Mouse (Mus musculus) brain, adult 2 months (tissue): ENCODE measurements around the gene Atp6v1g2.
"Not testable (repeated sequence)": the region's sequence is repeated elsewhere in the genome, so short reads cannot be mapped to it uniquely, and the experiment has no call there.

ENCODE experiments used
- DNase-seq: peaks from one replicate; pipeline ENCODE4 v3.0.0; 2011; ENCODE audit warnings: low read depth, low spot score

Gene Atp6v1g2

DNA sequence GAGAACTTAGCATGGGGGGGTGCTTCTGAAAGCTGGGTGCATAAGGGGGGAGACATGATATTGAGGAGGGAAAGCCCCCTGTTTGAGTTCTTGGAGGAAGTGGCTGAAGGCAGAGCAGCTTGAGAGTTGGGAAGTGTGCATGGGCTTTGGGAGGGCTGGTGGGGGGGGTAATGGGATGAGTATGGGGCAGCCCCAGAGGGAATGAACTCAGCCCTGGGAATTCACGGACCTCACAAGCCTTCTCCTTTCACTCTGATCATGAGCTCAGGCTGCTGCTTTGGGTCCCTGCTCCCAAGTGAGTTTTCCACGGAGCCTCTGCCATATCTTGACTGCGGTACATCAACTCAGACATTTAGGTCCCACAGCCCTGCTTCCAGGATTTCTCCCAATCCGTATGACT is 31.0 kb upstream of the Atp6v1g2 start:
- no peak for DNase-seq

- no peak for DNase-seq
Measured at GRCm38 (mm10) chr17:35204494-35205379, 28.7 kb upstream of the Atp6v1g2 start, which contains the start of gene Lta. Gene Lta, minus strand, starts transcription at chr17:35205351.

- no peak for DNase-seq
Measured at GRCm38 (mm10) chr17:35205380-35205769, 28.1 kb upstream of the Atp6v1g2 start.

DNA sequence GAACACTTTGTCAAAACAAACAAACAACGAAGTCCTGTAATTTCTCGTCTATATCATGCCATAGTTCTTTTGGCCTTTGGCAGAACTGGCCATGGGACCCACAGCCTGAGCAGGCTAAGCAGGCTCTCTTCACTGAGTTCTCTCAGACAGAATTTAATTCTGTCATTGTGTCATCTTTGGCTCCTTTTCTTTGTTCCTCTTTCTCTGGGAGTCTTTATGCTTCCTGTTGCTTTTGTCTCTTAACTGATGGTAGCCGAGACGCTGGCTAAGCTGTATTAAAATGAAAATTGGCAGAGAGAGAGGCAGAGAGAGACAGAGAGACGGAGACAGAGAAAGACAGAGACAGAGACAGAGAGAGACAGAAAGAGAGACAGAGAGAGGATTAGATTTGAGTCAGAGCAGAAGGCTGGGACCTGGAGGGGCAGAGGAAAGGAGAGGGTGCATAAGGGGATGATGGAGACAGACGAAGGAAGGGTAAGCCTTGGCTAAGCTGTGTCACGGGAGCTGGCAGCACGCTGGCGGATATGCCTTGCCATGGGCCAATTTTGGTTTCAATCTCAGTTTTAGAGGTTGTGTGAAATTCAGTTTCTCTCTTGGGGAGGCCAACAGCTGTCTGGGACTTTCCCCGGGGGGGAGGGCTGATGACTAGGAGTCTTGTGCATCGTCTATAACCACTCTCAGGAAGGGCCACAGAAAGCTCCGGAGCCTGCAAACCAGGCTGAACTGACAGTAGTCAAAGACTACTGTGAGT is 23.5 kb upstream of the Atp6v1g2 start:
- DNase-seq: no peak

DNA sequence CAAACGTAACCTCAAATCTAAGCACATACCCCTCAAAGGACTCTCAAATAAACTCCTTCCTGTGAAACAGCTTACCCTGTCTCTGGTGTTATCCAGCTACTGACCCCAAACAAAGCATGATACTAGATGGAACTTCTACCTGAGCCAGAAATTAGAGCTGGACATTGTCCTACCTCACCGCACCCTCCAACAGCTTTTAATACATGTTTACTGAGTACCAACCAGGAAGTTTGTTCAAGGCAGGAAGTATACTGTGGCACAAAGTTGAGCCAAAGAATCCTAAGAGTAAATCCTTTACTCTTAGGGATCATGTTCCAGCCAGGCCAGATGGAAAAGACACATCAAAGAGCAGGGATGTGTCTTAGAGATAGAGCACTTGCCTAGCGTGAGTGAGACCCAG is 22.9 kb upstream of the Atp6v1g2 start:
- DNase-seq: no peak

- DNase-seq: no peak
Measured at GRCm38 (mm10) chr17:35213071-35213470, 20.4 kb upstream of the Atp6v1g2 start.

DNA sequence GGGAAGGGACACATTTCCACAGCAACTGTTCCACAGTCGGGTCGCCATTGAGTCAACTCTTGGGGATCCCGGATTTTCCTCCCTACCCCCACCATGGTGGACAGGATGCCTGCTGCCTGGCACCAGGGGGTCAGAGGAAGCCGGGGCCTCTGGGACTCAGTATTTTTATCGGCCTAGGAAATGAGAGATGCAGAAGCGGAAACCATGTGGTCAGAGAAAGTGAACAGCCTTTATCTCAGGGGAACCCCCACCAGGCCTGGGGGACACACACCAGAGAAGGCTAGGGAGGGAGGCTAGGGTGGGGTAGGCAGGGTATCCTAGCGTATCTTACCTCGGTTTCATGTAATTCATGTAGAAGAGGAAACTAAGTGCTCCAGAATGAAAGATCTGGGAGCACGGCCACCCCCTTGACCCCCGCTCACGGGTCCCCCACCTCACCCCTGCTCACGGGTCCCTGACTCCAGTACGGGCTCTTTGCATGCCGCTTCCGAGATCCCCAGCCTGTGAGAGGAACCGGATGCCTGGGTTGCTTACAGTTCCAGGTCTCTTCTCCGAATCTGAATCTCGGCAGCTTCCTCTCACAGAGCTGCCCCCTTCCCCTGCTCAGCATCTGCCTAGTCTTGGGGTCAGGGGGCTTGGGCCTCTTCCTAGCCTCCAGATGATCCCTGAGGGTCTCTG is 14.8 kb upstream of the Atp6v1g2 start:
- DNase-seq: no peak

DNA sequence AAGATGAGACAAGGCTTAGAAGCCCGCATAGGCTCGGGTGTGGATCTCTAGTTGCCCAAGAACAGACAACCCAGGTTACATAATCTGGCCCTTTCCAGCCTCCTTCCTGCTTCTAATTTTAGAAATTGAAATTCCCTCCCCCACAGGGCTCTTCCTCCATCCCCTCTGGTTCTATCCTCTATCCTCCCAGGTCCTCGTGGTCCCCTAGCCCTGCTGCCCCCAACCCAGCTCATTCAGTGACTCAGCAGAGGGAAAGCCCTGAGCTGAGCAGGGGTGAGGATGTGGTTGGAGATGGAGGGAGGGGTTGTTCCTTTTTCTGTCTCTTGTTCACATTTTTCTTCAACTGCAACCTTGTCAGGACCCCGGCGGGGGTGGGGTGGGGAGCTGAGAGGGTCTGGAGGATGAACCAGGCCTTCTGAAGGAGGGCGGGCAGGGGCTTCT is 13.8 kb upstream of the Atp6v1g2 start:
- DNase-seq: peak; percentile 70

DNA sequence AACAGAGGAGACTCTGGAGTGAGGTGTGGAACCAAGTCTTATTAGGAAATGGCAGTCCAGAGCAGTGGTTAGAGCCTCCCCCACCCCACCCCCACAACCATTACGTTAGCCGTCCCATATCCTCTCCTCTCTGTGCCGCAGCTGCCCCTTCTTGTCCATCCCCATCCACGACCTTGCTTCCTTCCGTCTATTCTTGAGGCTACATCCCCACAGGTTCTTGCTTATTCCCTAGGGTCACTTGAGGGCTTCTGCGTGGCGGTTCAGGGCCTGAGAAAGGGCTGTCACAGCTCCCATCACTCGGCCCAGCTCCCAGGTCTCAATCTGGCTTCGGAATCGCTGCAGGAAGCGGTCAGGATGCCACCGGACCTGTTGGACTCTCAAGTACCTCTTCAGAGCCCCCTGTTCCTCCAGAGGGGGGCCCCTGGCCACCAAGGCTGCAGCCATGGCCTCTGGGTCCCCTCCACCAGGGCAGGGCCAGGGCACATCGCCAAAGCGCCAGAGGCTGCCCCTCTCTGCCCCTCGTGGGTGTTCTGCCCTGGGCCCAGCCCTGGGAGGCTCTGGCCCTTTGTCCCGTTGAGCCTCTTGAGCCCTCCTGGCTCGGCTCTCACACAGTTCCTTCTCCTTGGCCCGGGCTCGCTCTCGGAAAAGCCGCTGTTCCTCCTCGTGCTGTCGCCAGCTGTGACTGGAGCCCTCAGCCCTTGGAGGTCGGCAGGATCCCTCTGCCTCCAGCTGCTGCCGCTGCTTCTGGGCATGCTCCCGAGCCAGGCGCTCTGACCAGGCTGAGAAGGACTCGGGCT is 13.1 kb upstream of the Atp6v1g2 start, which contains the start of gene Gm16181:
TSS of gene Gm16181 (plus strand) at position 679 of the 797 bp plus-strand sequence.
- DNase-seq: no peak

- DNase-seq: no peak
Measured at GRCm38 (mm10) chr17:35222299-35222698, 11.2 kb upstream of the Atp6v1g2 start.

- no peak for DNase-seq
Measured at GRCm38 (mm10) chr17:35224641-35225040, 8.8 kb upstream of the Atp6v1g2 start.

DNA sequence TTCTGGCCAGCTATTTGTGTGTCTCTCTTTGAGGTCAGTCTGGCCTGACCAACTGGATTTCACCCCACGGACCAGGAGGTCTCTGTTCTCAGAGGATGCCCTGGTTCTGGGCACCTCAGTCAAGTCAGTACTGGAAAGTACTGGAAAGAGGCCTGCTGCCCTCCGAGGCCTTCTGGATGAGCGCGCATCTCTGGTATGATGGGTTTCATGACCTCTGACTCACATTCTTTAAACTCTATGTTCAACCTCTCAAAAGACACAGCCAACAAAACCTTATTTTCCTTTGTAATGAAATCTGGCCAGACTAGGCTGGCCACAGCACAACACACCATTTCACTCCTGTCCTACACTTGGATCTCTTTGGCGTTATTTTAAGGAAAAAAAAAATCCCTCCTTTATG is 8.0 kb upstream of the Atp6v1g2 start:
- no peak for DNase-seq

- no peak for DNase-seq
Measured at GRCm38 (mm10) chr17:35226561-35227046, 6.9 kb upstream of the Atp6v1g2 start.

- no peak for DNase-seq
Measured at GRCm38 (mm10) chr17:35231022-35231421, 2.4 kb upstream of the Atp6v1g2 start.

DNA sequence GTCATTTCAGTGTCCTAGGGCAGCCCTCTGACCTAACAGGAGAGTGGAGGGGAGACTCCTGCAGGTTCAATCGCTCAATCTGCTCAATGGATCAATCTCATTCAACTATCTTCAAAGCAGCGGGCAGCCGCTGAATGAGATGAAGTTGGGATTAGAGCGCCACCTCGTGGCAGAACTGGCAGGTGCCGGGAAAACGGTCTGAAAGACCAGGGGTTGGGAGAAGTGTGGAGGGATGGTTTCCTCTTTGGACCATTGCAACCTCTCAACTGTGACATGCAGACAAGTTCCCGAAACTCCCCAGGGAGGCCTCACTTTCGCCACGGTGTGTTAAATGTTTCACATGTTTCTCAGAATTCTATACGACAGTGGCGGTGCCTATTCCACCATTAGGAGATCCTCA is 1.4 kb upstream of the Atp6v1g2 start:
- peak; percentile 81 for DNase-seq

GRCm38 (mm10) chr17:35232659-35233058 is 801 bp upstream of the Atp6v1g2 start:
- no peak for DNase-seq

GRCm38 (mm10) chr17:35234090-35234489 is 630 bp downstream of the Atp6v1g2 start:
- not testable (repeated sequence) for DNase-seq

GRCm38 (mm10) chr17:35234903-35235302 is 1.4 kb downstream of the Atp6v1g2 start:
- no peak for DNase-seq

DNA sequence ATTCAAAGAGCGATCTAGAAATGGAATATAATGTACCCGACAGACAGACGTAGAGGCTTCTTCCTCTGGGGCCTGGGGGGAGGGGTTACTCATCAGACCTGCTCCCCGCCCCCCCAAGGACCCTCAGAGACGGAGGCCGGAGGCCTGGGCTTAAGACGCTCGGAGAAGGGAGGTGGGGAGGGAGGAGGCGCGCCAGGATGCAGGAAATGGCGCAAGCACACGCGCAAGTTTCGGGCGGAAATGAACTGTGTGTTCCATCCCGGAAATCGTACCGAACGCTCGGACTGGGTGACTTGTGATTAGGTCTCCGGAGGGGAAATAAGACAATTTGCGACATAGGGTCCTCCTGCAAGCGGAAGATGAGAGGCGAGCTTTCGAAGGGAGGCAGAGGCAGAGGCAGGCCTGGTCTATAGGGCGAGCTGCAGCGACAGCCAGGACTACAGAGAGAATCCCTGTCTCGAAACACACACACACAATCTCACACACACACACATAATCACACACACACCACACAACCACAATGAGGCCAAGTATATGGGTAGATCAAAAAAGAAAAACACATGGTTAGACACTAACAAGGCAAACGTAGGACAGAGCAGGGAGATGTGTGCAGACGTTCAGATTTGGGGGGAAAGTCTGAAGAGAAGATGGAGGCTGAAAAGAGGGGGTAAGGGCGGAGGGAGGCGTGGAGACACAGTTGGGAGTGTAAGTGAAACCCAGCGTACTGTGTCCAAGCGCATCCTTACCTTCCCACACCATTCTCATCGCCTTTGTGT is 2.3 kb downstream of the Atp6v1g2 start, which contains the start of gene Nfkbil1:
TSS of gene Nfkbil1 (minus strand) at position 179 of the 776 bp plus-strand sequence.
- peak; percentile 99 for DNase-seq

DNA sequence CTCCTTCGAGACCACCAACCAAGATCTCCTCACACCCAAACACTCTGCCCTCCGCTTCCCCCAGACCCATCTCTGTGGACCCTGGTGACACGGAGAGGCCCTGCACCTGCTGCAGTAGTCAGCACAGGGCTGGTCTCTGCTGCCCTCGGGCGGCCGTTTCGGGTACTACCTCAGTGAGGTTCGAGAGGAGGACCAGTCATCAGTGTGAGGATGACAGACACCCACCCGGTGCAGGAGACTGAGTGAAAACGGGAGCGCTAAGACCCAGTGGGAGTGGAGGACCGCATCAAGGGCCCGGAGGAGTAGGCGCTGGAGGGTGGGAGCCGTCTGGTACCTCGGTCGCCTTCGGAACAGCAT is 2.9 kb downstream of the Atp6v1g2 start:
- peak; percentile 97 for DNase-seq
